In genomic region chr13:73323406-73323805, GRCm38 (mm10) we compare ENCODE assay signal across 15 mouse cellular contexts. TPM values are rescaled to one million over a fixed set of nuclear protein-coding genes. Genes with fewer than 3 reads are reported as not detected.
DNase-seq lines count a peak whose midpoint lies in the region.
"Had no signal": no experiment of that assay in that cellular context is flagged by ENCODE, and none has a peak within 500 bp of the region (broad histone marks: within the 10 kb centered on the region; RNA-seq: fewer than 3 reads in every experiment).

No protein-coding gene starts in this region.

- intact Hi-C loops in heart, postnatal 36 days (cut with DNase I) = no loop called here

- DNase-seq in adrenal gland, adult 2 months = peak; percentile 34
- no peak for DNase-seq in adrenal gland, adult 8-10 months
- DNase-seq in adrenal gland, postnatal 14 days = peak; percentile 37
- no peak for DNase-seq in adrenal gland, postnatal 4 days (ENCODE audit: low spot score in 2 of 2)
- peak; percentile 87 for DNase-seq in heart, adult 11 months
- no peak for DNase-seq in heart, postnatal 36 days
- DNase-seq in adrenal gland, postnatal 25 days = peak; percentile 10
- DNase-seq: B cell, adult 2 months; cerebellum, adult 11 months; cerebellum, adult 18-20 months; cerebellum, adult 8-10 months; cerebellum, adult 9-11 months; cerebellum, postnatal 14 days; cerebellum, postnatal 36 days; embryo, embryonic 11 days had no signal

RNA-seq across cellular contexts. Expression of gene Mrpl36, which starts 4.9 kb away (rescaled TPM):
- total RNA-seq in adrenal gland, adult 2 months (2021) = 10 to 100 TPM; 54.1 to 77.7 TPM
- 209 and 212 TPM in 2 replicates for polyA plus RNA-seq in adrenal gland, adult 2 months (2012; rRNA removed)
- total RNA-seq in adrenal gland, adult 8-10 months (2022) = 10 to 100 TPM; 58.8 to 75.6 (median 65.2) TPM
- 63.2 and 65.9 TPM in 2 replicates for total RNA-seq in adrenal gland, postnatal 14 days (2021)
- total RNA-seq in adrenal gland, postnatal 4 days (2021) = 10 to 100 TPM; 49.1 to 50.2 TPM
- total RNA-seq in heart, postnatal 36 days (2021) = 10 to 100 TPM; 50.3 to 54.0 TPM
- total RNA-seq in adrenal gland, postnatal 25 days (2021) = 70.5 and 72.8 TPM in 2 replicates

RNA-seq across cellular contexts. Expression of gene Ndufs6, which starts 4.9 kb away (rescaled TPM):
- 100 to 1,000 TPM; 247 to 296 TPM for total RNA-seq in adrenal gland, adult 2 months (2021)
- polyA plus RNA-seq in adrenal gland, adult 2 months (2012; rRNA removed) = 17.4 and 19.1 TPM in 2 replicates
- total RNA-seq in adrenal gland, adult 8-10 months (2022) = 100 to 1,000 TPM; 147 to 232 (median 199) TPM
- 425 and 429 TPM in 2 replicates for total RNA-seq in adrenal gland, postnatal 14 days (2021)
- 100 to 1,000 TPM; 168 to 169 TPM for total RNA-seq in adrenal gland, postnatal 4 days (2021)
- 1,000 to 10,000 TPM; 1,205 to 1,240 TPM for total RNA-seq in heart, postnatal 36 days (2021)
- total RNA-seq in adrenal gland, postnatal 25 days (2021) = 214 and 226 TPM in 2 replicates

Comparison
In these comparisons a context has a peak if more than half of its experiments do, and no peak if none do; other contexts are left out.
1. DNase-seq: peak in adrenal gland, adult 2 months (single experiment), adrenal gland, postnatal 14 days (single experiment), heart, adult 11 months (single experiment) and adrenal gland, postnatal 25 days (single experiment); none in adrenal gland, adult 8-10 months (single experiment), adrenal gland, postnatal 4 days (0 of 2) and heart, postnatal 36 days (0 of 2).